Mouse (Mus musculus) limb, embryonic 15.5 days (tissue): ENCODE results near the gene Gdpd5. TPM values are rescaled to one million over a fixed set of nuclear protein-coding genes. Genes with fewer than 3 reads are reported as not detected.
"Not testable (repeated sequence)": the region's sequence is repeated elsewhere in the genome, so short reads cannot be mapped to it uniquely, and the experiment has no call there.

ENCODE experiments used
- ATAC-seq: fragments of 200-750 bp; cut with Nextera tagmentation; 2 replicates; pipeline ENCODE4 v1.8.0; 2017; ENCODE audit warnings: low read depth, moderate TSS enrichment; ENCODE audit not compliant: insufficient number of reproducible peaks, low FRiP score, low TSS enrichment
- H3K27ac ChIP-seq: fragments of 300-500 bp; sonication (generic); 2 replicates; pipeline ENCODE4 v1.5.1; 2015; ENCODE audit warnings: moderate library complexity, mild to moderate bottlenecking, inconsistent platforms
- H3K27me3 ChIP-seq: fragments of 300-500 bp; sonication (generic); 2 replicates; pipeline ENCODE4 v1.6.1; 2015; ENCODE audit warnings: inconsistent platforms
- H3K36me3 ChIP-seq: fragments of 300-500 bp; sonication (generic); 2 replicates; pipeline ENCODE4 v1.6.1; 2015; ENCODE audit warnings: inconsistent platforms
- H3K4me1 ChIP-seq: fragments of 300-500 bp; sonication (generic); 2 replicates; pipeline ENCODE4 v1.6.1; 2015; ENCODE audit warnings: inconsistent platforms
- H3K4me2 ChIP-seq: fragments of 300-500 bp; sonication (generic); 2 replicates; pipeline ENCODE4 v1.6.1; 2015; ENCODE audit warnings: mild to moderate bottlenecking, inconsistent platforms
- H3K4me3 ChIP-seq: fragments of 300-500 bp; sonication (generic); 2 replicates; pipeline ENCODE4 v1.5.1; 2015; ENCODE audit warnings: mild to moderate bottlenecking, inconsistent platforms
- H3K9ac ChIP-seq: fragments of 300-500 bp; sonication (generic); 2 replicates; pipeline ENCODE4 v1.6.1; 2015; ENCODE audit warnings: inconsistent platforms
- H3K9me3 ChIP-seq: fragments of 300-500 bp; sonication (generic); 2 replicates; pipeline ENCODE4 v1.6.1; 2016; ENCODE audit warnings: inconsistent platforms
- WGBS: fragments of 180-500 bp; shearing (Covaris S2); methylation state at CpG from one replicate; pipeline ENCODE4 v1.1.7; 2015; 5-methylcytosine and 5-hydroxymethylcytosine counted together
- polyA plus RNA-seq: library from polyadenylated mRNA; unstranded; fragments of >200 nt; fragmentation: Nextera tagmentation; extraction: Ambion mirVana; gene quantifications from 2 replicates; pipeline ENCODE4 v1.2.1, GENCODE M21; 2015

Gdpd5 gene
- polyA plus RNA-seq, 1 experiment from 2014 or later, result 13.8 TPM

DNA sequence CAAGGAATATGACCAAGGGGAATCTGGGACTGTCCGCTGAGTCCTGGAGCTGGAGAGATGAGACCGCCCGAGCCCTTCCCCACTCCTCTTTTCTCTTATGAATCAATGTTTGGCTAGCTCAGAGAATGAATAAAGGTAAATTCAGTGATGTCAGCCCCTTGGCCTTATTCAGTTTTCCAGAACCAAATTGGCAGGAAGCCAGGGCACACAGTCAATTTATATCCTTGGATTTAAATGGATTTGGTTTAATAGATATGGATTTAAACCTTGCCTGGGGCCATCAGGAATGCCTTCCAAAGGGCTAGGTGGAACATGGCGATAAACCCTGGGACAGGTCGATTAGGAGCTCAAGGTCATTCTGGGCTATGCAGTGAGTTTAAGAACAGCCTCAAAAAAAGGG, 108.5 kb downstream of the Gdpd5 start:
- 62% methylated on average over 5 of the region's 5 CpGs for WGBS
- no peak for ATAC-seq
- Histone ChIP-seq H3K4me3 (no peak overlapping the region), H3K9me3 (no peaks in the 10 kb centered on the region), H3K27me3 (peaks cover 13% of the 10 kb centered on the region; the same call in 1 of the 2 replicates), H3K4me1 (no peaks in the 10 kb centered on the region), H3K4me2 (no peak overlapping the region), H3K9ac (no peak overlapping the region), H3K36me3 (no peaks in the 10 kb centered on the region), H3K27ac (no peak overlapping the region)

GRCm38 (mm10) chr7:99499128-99499527, 117.9 kb downstream of the Gdpd5 start:
- no peaks in the 10 kb centered on the region for H3K9me3 ChIP-seq
- no peak for ATAC-seq
- no peak overlapping the region for H3K9ac ChIP-seq
- H3K4me1 ChIP-seq, result no peaks in the 10 kb centered on the region
- H3K36me3 ChIP-seq, result no peaks in the 10 kb centered on the region
- no peak overlapping the region for H3K27ac ChIP-seq
- H3K4me2 ChIP-seq, result no peak overlapping the region
- no peaks in the 10 kb centered on the region for H3K27me3 ChIP-seq
- 53% methylated on average over 1 of the region's 1 CpGs for WGBS
- H3K4me3 ChIP-seq, result no peak overlapping the region

DNA sequence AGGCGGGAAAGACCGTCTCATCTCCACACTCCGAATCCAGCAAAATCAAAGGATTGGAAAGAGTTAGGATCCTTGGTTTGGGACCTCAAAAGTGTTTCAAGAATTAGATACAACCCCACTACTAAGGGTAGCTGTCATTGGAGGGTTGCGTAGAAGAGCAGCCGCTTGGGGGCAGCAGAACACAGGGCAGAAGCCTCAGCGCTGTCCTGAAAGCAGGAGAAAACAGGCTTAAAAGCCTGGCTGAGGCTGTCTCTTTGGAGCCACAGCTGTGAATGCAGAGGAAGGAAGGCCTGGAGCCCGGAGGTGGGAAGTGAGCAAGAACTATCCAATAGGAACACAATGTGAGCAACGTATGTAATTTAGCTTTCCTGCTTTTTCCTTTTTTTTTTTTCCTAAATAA, 119.0 kb downstream of the Gdpd5 start:
- no peaks in the 10 kb centered on the region for H3K36me3 ChIP-seq
- H3K4me3 ChIP-seq, result no peak overlapping the region
- H3K9me3 ChIP-seq, result no peaks in the 10 kb centered on the region
- no peak overlapping the region for H3K9ac ChIP-seq
- 3% methylated on average over 8 of the region's 8 CpGs for WGBS
- H3K4me2 ChIP-seq, result no peak overlapping the region
- no peaks in the 10 kb centered on the region for H3K4me1 ChIP-seq
- H3K27ac ChIP-seq, result no peak overlapping the region
- no peaks in the 10 kb centered on the region for H3K27me3 ChIP-seq
- peak; percentile 65; the same call in 1 of the 2 replicates for ATAC-seq

DNA sequence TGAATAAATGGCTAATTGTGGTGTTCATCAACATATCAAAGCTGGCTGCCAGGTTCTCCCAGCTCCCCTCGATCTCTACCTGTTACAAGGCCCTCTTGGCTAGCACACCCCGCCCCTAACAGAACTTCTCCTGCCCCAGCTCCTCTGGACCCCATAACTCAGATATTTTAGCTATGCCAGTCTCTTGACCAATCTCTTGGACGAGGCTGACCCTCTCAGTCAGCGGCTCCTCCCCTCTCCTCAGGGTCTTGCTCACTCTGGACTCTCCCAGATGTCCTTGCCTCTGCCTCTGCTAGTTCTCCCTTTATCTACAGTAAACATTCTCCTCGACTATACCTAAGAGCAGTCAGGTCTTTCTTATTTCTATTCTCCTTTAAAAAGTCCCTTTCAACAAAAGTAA, 119.4 kb downstream of the Gdpd5 start:
- no peaks in the 10 kb centered on the region for H3K9me3 ChIP-seq
- ATAC-seq, result no peak
- no peak overlapping the region for H3K4me2 ChIP-seq
- no peak overlapping the region for H3K9ac ChIP-seq
- 37% methylated on average over 5 of the region's 5 CpGs for WGBS
- H3K36me3 ChIP-seq, result no peaks in the 10 kb centered on the region
- H3K27me3 ChIP-seq, result no peaks in the 10 kb centered on the region
- no peak overlapping the region for H3K27ac ChIP-seq
- H3K4me3 ChIP-seq, result no peak overlapping the region
- no peaks in the 10 kb centered on the region for H3K4me1 ChIP-seq

GRCm38 (mm10) chr7:99501148-99501547, 119.9 kb downstream of the Gdpd5 start:
- ATAC-seq, result no peak
- WGBS, result 49% methylated on average over 1 of the region's 1 CpGs

GRCm38 (mm10) chr7:99504556-99504955, 123.3 kb downstream of the Gdpd5 start:
- H3K36me3 ChIP-seq, result no peaks in the 10 kb centered on the region
- no peaks in the 10 kb centered on the region for H3K9me3 ChIP-seq
- H3K4me3 ChIP-seq, result no peak overlapping the region
- H3K9ac ChIP-seq, result no peak overlapping the region
- no peaks in the 10 kb centered on the region for H3K27me3 ChIP-seq
- ATAC-seq, result no peak
- no peak overlapping the region for H3K27ac ChIP-seq
- no peaks in the 10 kb centered on the region for H3K4me1 ChIP-seq
- no peak overlapping the region for H3K4me2 ChIP-seq

More at GRCm38 (mm10) chr7:99501148-99501547, 119.9 kb downstream of the Gdpd5 start:
- Histone ChIP-seq H3K36me3 (no peaks in the 10 kb centered on the region), H3K9me3 (no peaks in the 10 kb centered on the region), H3K4me3 (no peak overlapping the region), H3K9ac (no peak overlapping the region), H3K4me2 (no peak overlapping the region), H3K27ac (no peak overlapping the region), H3K4me1 (no peaks in the 10 kb centered on the region), H3K27me3 (no peaks in the 10 kb centered on the region)

GRCm38 (mm10) chr7:99508187-99508586, 127.0 kb downstream of the Gdpd5 start:
- H3K27me3 ChIP-seq, H3K36me3 ChIP-seq, H3K4me1 ChIP-seq, H3K4me2 ChIP-seq, H3K27ac ChIP-seq, H3K4me3 ChIP-seq, H3K9me3 ChIP-seq, ATAC-seq, H3K9ac ChIP-seq: not testable (repeated sequence)
- 16% methylated on average over 2 of the region's 2 CpGs for WGBS

- Histone ChIP-seq H3K27me3 (no peaks in the 10 kb centered on the region), H3K27ac (no peak overlapping the region), H3K9ac (no peak overlapping the region), H3K4me3 (no peak overlapping the region), H3K36me3 (no peaks in the 10 kb centered on the region), H3K9me3 (no peaks in the 10 kb centered on the region), H3K4me1 (peaks cover 5% of the 10 kb centered on the region), H3K4me2 (no peak overlapping the region)
- 11% methylated on average over 8 of the region's 8 CpGs for WGBS
- ATAC-seq, result no peak
Measured at GRCm38 (mm10) chr7:99510087-99510501, 128.9 kb downstream of the Gdpd5 start.

Other genes starting within 250 kb of the Gdpd5 start
- gene Uvrag, start 240.3 kb upstream of the Gdpd5 start, polyA plus RNA-seq, result 15.6 and 16.7 TPM in 2 replicates
- 139 and 142 TPM in 2 replicates for gene Dgat2, start 198.7 kb upstream of the Gdpd5 start, polyA plus RNA-seq
- gene Mogat2, start 142.8 kb upstream of the Gdpd5 start, polyA plus RNA-seq, result 3.0 and 3.4 TPM in 2 replicates
- gene Map6, start 114.0 kb upstream of the Gdpd5 start, polyA plus RNA-seq, result 10.2 and 11.5 TPM in 2 replicates
- gene Serpinh1, start 28.2 kb upstream of the Gdpd5 start, polyA plus RNA-seq, result 2,485 and 2,692 TPM in 2 replicates
- gene Klhl35, start 84.6 kb downstream of the Gdpd5 start, polyA plus RNA-seq, result 0.46 and 1.3 TPM in 2 replicates
- gene Rps3, start 102.3 kb downstream of the Gdpd5 start, polyA plus RNA-seq, result 658 and 763 TPM in 2 replicates
- 5.8 and 7.4 TPM in 2 replicates for gene Arrb1, start 154.1 kb downstream of the Gdpd5 start, polyA plus RNA-seq
- 1.0 and 1.1 TPM in 2 replicates for gene Tpbgl, start 245.7 kb downstream of the Gdpd5 start, polyA plus RNA-seq